ENCODE assay signal across 14 mouse cellular contexts in the genomic region with DNA sequence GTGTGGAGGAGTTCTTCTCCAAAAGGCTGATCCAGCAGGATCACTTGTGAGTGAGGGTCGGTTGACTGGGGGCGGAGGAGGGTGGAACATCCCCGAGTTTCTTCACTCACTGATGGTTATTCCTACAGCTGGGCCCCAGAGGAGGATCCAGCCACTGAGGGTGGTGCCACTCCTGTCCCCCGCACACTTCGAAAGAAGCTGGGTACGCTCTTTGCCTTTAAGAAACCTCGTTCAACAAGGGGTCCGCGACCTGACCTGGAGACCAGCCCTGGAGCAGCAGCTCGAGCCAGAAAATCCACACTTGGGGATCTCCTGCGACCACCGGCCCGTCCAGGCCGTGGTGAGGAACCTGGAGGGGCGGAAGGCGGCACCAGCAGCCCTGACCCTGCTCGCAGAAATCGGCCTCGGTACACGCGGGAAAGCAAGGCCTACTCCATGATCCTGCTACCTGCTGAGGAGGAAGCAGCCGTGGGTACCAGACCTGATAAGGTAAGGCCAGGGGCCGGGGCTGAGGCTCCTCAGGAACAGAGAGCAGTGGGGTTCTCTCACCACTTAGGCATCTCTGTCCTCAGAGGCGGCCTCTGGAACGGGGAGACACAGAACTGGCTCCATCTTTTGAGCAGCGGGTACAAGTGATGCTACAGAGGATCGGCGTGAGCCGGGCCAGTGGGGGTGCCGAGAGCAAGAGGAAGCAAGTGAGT. TPM values are rescaled to one million over a fixed set of nuclear protein-coding genes. Genes with fewer than 3 reads are reported as not detected.
DNase-seq lines count a peak whose midpoint lies in the region; ATAC-seq and TF ChIP-seq lines count a peak whose summit lies in the region.
"Had no signal": no experiment of that assay in that cellular context is flagged by ENCODE, and none has a peak within 500 bp of the region (broad histone marks: within the 10 kb centered on the region; RNA-seq: fewer than 3 reads in every experiment).

No protein-coding gene starts in this region.

- peaks cover 14% of the 10 kb centered on the region for H3K4me1 ChIP-seq in liver, postnatal 0 days (ENCODE audit: insufficient read depth)
- peaks cover 13% of the 10 kb centered on the region for H3K4me1 ChIP-seq in forebrain, embryonic 14.5 days (ENCODE audit: control insufficient read depth, insufficient read depth, low read length)
- H3K4me1 ChIP-seq in hindbrain, postnatal 0 days (ENCODE audit: insufficient read depth, low read length): peaks cover 5% of the 10 kb centered on the region
- peaks cover 21% of the 10 kb centered on the region for H3K4me1 ChIP-seq in neural tube, embryonic 14.5 days (ENCODE audit: control insufficient read depth, insufficient read depth, low read length)
- H3K4me1 ChIP-seq in kidney, embryonic 15.5 days: peaks cover 25% of the 10 kb centered on the region

- no peak overlapping the region for H3K27ac ChIP-seq in liver, postnatal 0 days (ENCODE audit: low read depth)
- H3K27ac ChIP-seq in forebrain, embryonic 14.5 days (ENCODE audit: low read depth, low read length): no peak overlapping the region
- H3K27ac ChIP-seq in hindbrain, postnatal 0 days: peak overlapping the region; percentile 93
- H3K27ac ChIP-seq in neural tube, embryonic 14.5 days (ENCODE audit: low read depth, low read length): peak overlapping the region; percentile 80
- no peak overlapping the region for H3K27ac ChIP-seq in kidney, embryonic 15.5 days
- H3K27ac ChIP-seq: gastrocnemius, adult 2 months; heart, embryonic 13.5 days had no signal

- TF ChIP-seq CTCF in liver, postnatal 0 days (IDR thresholded peaks at IDR 0.05; ENCODE audit: low read depth): no peak
- no peak for TF ChIP-seq CTCF in hindbrain, postnatal 0 days (IDR thresholded peaks at IDR 0.05; ENCODE audit: low read depth)

- no peak overlapping the region for H3K9ac ChIP-seq in liver, postnatal 0 days (replicated peaks)
- peak overlapping the region; percentile 77 for H3K9ac ChIP-seq in forebrain, embryonic 14.5 days (ENCODE audit: low read length)
- peak overlapping the region; percentile 66 for H3K9ac ChIP-seq in hindbrain, postnatal 0 days (replicated peaks; ENCODE audit: low read length)
- H3K9ac ChIP-seq in neural tube, embryonic 14.5 days (replicated peaks; ENCODE audit: low read depth, low read length): peak overlapping the region; percentile 62; the same call in 1 of the 2 replicates
- H3K9ac ChIP-seq in kidney, embryonic 15.5 days: no peak overlapping the region
- H3K9ac ChIP-seq: heart, embryonic 13.5 days had no signal

- ATAC-seq in liver, postnatal 0 days: no peak
- no peak for ATAC-seq in forebrain, embryonic 14.5 days
- no peak for ATAC-seq in hindbrain, postnatal 0 days
- ATAC-seq in neural tube, embryonic 14.5 days (ENCODE audit: low read depth): no peak
- no peak for ATAC-seq in kidney, embryonic 15.5 days (replicated peaks; ENCODE audit: low FRiP score)

- H3K27me3 ChIP-seq in liver, postnatal 0 days (ENCODE audit: insufficient read depth, low read length): 0 out of 2 replicates have a peak, but pooled peaks cover 4% of the 10 kb centered on the region
- no peaks in the 10 kb centered on the region for H3K27me3 ChIP-seq in forebrain, embryonic 14.5 days (replicated peaks; ENCODE audit: control insufficient read depth, insufficient read depth, low read length)
- no peaks in the 10 kb centered on the region for H3K27me3 ChIP-seq in hindbrain, postnatal 0 days (ENCODE audit: insufficient read depth, low read length)
- no peaks in the 10 kb centered on the region for H3K27me3 ChIP-seq in neural tube, embryonic 14.5 days (ENCODE audit: control insufficient read depth, insufficient read depth, low read length)
- peaks cover 6% of the 10 kb centered on the region for H3K27me3 ChIP-seq in kidney, embryonic 15.5 days

- TF ChIP-seq EP300 in liver, postnatal 0 days (IDR thresholded peaks at IDR 0.05; ENCODE audit: low read depth): no peak

- WGBS in liver, postnatal 0 days (ENCODE audit: insufficient replicate concordance): 79% methylated on average over 30 of the region's 30 CpGs
- 85% methylated on average over 30 of the region's 30 CpGs for WGBS in forebrain, embryonic 14.5 days
- WGBS in hindbrain, postnatal 0 days: 82% methylated on average over 30 of the region's 30 CpGs
- 83% methylated on average over 30 of the region's 30 CpGs for WGBS in neural tube, embryonic 14.5 days
- WGBS in kidney, embryonic 15.5 days: 79% methylated on average over 30 of the region's 30 CpGs

- no peak overlapping the region for H3K4me3 ChIP-seq in liver, postnatal 0 days (ENCODE audit: low read depth, low read length)
- H3K4me3 ChIP-seq in forebrain, embryonic 14.5 days (ENCODE audit: low read depth, low read length): peak overlapping the region; percentile 58
- peak overlapping the region; percentile 62 for H3K4me3 ChIP-seq in hindbrain, postnatal 0 days (ENCODE audit: low read length)
- peak overlapping the region; percentile 49 for H3K4me3 ChIP-seq in neural tube, embryonic 14.5 days (ENCODE audit: low read depth, low read length)
- no peak overlapping the region for H3K4me3 ChIP-seq in kidney, embryonic 15.5 days (replicated peaks)
- H3K4me3 ChIP-seq: gastrocnemius, adult 2 months had no signal

- no peaks in the 10 kb centered on the region for H3K9me3 ChIP-seq in liver, postnatal 0 days (ENCODE audit: low read length)
- no peaks in the 10 kb centered on the region for H3K9me3 ChIP-seq in forebrain, embryonic 14.5 days (replicated peaks; ENCODE audit: control insufficient read depth, low read length)
- no peaks in the 10 kb centered on the region for H3K9me3 ChIP-seq in hindbrain, postnatal 0 days (ENCODE audit: low read length)
- no peaks in the 10 kb centered on the region for H3K9me3 ChIP-seq in neural tube, embryonic 14.5 days (ENCODE audit: control insufficient read depth, low read length)
- H3K9me3 ChIP-seq in kidney, embryonic 15.5 days (replicated peaks): no peaks in the 10 kb centered on the region
- H3K9me3 ChIP-seq: heart, embryonic 13.5 days had no signal

- H3K36me3 ChIP-seq in liver, postnatal 0 days (replicated peaks; ENCODE audit: insufficient read depth, low read length): peaks cover 23% of the 10 kb centered on the region
- H3K36me3 ChIP-seq in forebrain, embryonic 14.5 days (ENCODE audit: control insufficient read depth, insufficient read depth, low read length): peaks cover 37% of the 10 kb centered on the region
- peaks cover 21% of the 10 kb centered on the region; the same call in 1 of the 2 replicates for H3K36me3 ChIP-seq in hindbrain, postnatal 0 days (ENCODE audit: insufficient read depth, low read length)
- peaks cover 24% of the 10 kb centered on the region for H3K36me3 ChIP-seq in neural tube, embryonic 14.5 days (ENCODE audit: control insufficient read depth, insufficient read depth, low read length)
- peaks cover 35% of the 10 kb centered on the region for H3K36me3 ChIP-seq in kidney, embryonic 15.5 days

- peak; percentile 11 for DNase-seq in liver, postnatal 0 days
- DNase-seq in liver: no peak
- DNase-seq in forebrain, embryonic 14.5 days (ENCODE audit: low spot score): no peak
- DNase-seq in hindbrain, postnatal 0 days (ENCODE audit: low spot score): no peak
- no peak for DNase-seq in gastrocnemius, postnatal 10 days
- DNase-seq in ovary, postnatal 14 days (ENCODE audit: low spot score): no peak
- DNase-seq: adrenal gland, postnatal 14 days; gastrocnemius, adult 2 months; lung, adult 18-20 months had no signal

- no peak overlapping the region for H3K4me2 ChIP-seq in liver, postnatal 0 days (ENCODE audit: low read depth, low read length)
- H3K4me2 ChIP-seq in forebrain, embryonic 14.5 days (ENCODE audit: low read length): peak overlapping the region; percentile 85
- H3K4me2 ChIP-seq in hindbrain, postnatal 0 days (ENCODE audit: low read depth, low read length): peak overlapping the region; percentile 77
- peak overlapping the region; percentile 64 for H3K4me2 ChIP-seq in neural tube, embryonic 14.5 days (ENCODE audit: low read depth, low read length)
- H3K4me2 ChIP-seq in kidney, embryonic 15.5 days: no peak overlapping the region

RNA-seq across cellular contexts. Expression of gene Acd, which starts 5.7 kb away (rescaled TPM):
- polyA plus RNA-seq in liver, postnatal 0 days (2015; fragmentation: Nextera tagmentation; extraction: Ambion mirVana): 20.6 and 22.4 TPM in 2 replicates
- 79.7 and 89.5 TPM in 2 replicates for polyA plus RNA-seq in forebrain, embryonic 14.5 days (2014; fragmentation: Nextera tagmentation; extraction: Ambion mirVana)
- 25.8 and 39.3 TPM in 2 replicates for total RNA-seq in hindbrain, postnatal 0 days (2014; rRNA removed)
- 82.1 and 88.2 TPM in 2 replicates for polyA plus RNA-seq in hindbrain, postnatal 0 days (2015; fragmentation: Nextera tagmentation; extraction: Ambion mirVana)
- 79.5 and 83.9 TPM in 2 replicates for polyA plus RNA-seq in neural tube, embryonic 14.5 days (2014; fragmentation: Nextera tagmentation; extraction: Ambion mirVana)
- 10 to 100 TPM; 12.9 to 15.2 TPM for total RNA-seq in gastrocnemius, postnatal 10 days (2021)
- polyA plus RNA-seq in kidney, embryonic 15.5 days (2015; fragmentation: Nextera tagmentation; extraction: Ambion mirVana): 55.3 and 67.2 TPM in 2 replicates

RNA-seq across cellular contexts. Expression of gene Pard6a, which starts 5.7 kb away (rescaled TPM):
- polyA plus RNA-seq in liver, postnatal 0 days (2015; fragmentation: Nextera tagmentation; extraction: Ambion mirVana): 5.0 and 6.6 TPM in 2 replicates
- 48.1 and 54.6 TPM in 2 replicates for polyA plus RNA-seq in forebrain, embryonic 14.5 days (2014; fragmentation: Nextera tagmentation; extraction: Ambion mirVana)
- total RNA-seq in hindbrain, postnatal 0 days (2014; rRNA removed): 67.6 and 84.6 TPM in 2 replicates
- 74.4 and 75.5 TPM in 2 replicates for polyA plus RNA-seq in hindbrain, postnatal 0 days (2015; fragmentation: Nextera tagmentation; extraction: Ambion mirVana)
- polyA plus RNA-seq in neural tube, embryonic 14.5 days (2014; fragmentation: Nextera tagmentation; extraction: Ambion mirVana): 48.1 and 60.6 TPM in 2 replicates
- total RNA-seq in gastrocnemius, postnatal 10 days (2021): 1 to 10 TPM; 6.0 to 7.8 TPM
- polyA plus RNA-seq in kidney, embryonic 15.5 days (2015; fragmentation: Nextera tagmentation; extraction: Ambion mirVana): 16.9 and 18.0 TPM in 2 replicates

RNA-seq across cellular contexts. Expression of gene Carmil2, which starts 9.2 kb away (rescaled TPM):
- 0.73 and 0.88 TPM in 2 replicates for polyA plus RNA-seq in liver, postnatal 0 days (2015; fragmentation: Nextera tagmentation; extraction: Ambion mirVana)
- polyA plus RNA-seq in forebrain, embryonic 14.5 days (2014; fragmentation: Nextera tagmentation; extraction: Ambion mirVana): 6.0 and 8.4 TPM in 2 replicates
- total RNA-seq in hindbrain, postnatal 0 days (2014; rRNA removed): 1.8 and 6.0 TPM in 2 replicates
- polyA plus RNA-seq in hindbrain, postnatal 0 days (2015; fragmentation: Nextera tagmentation; extraction: Ambion mirVana): 29.1 and 30.5 TPM in 2 replicates
- 21.7 and 22.3 TPM in 2 replicates for polyA plus RNA-seq in neural tube, embryonic 14.5 days (2014; fragmentation: Nextera tagmentation; extraction: Ambion mirVana)
- under 1 TPM; 0.28 to 0.38 TPM for total RNA-seq in gastrocnemius, postnatal 10 days (2021)
- polyA plus RNA-seq in kidney, embryonic 15.5 days (2015; fragmentation: Nextera tagmentation; extraction: Ambion mirVana): 0.63 and 0.78 TPM in 2 replicates

RNA-seq across cellular contexts. Expression of gene 4933405L10Rik, which starts 12.2 kb away (rescaled TPM):
- polyA plus RNA-seq in liver, postnatal 0 days (2015; fragmentation: Nextera tagmentation; extraction: Ambion mirVana): not detected in 2 replicates
- 0.20 and 0.34 TPM in 2 replicates for polyA plus RNA-seq in forebrain, embryonic 14.5 days (2014; fragmentation: Nextera tagmentation; extraction: Ambion mirVana)
- total RNA-seq in hindbrain, postnatal 0 days (2014; rRNA removed): not detected in 2 replicates
- 0.38 and 0.42 TPM in 2 replicates for polyA plus RNA-seq in hindbrain, postnatal 0 days (2015; fragmentation: Nextera tagmentation; extraction: Ambion mirVana)
- polyA plus RNA-seq in neural tube, embryonic 14.5 days (2014; fragmentation: Nextera tagmentation; extraction: Ambion mirVana): 0.30 and 0.42 TPM in 2 replicates
- not detected for total RNA-seq in gastrocnemius, postnatal 10 days (2021)
- 0.26 TPM in 1 of 2 replicates, not detected in the other for polyA plus RNA-seq in kidney, embryonic 15.5 days (2015; fragmentation: Nextera tagmentation; extraction: Ambion mirVana)
- total RNA-seq: adrenal gland, postnatal 14 days; gastrocnemius, adult 2 months had no signal
- polyA plus RNA-seq: heart, embryonic 13.5 days; intestine, postnatal 0 days; stomach, embryonic 16.5 days had no signal

RNA-seq across cellular contexts. Expression of gene Enkd1, which starts 12.8 kb away (rescaled TPM):
- polyA plus RNA-seq in liver, postnatal 0 days (2015; fragmentation: Nextera tagmentation; extraction: Ambion mirVana): 2.9 and 3.3 TPM in 2 replicates
- polyA plus RNA-seq in forebrain, embryonic 14.5 days (2014; fragmentation: Nextera tagmentation; extraction: Ambion mirVana): 18.9 and 19.0 TPM in 2 replicates
- 11.7 and 12.1 TPM in 2 replicates for total RNA-seq in hindbrain, postnatal 0 days (2014; rRNA removed)
- 17.3 and 18.5 TPM in 2 replicates for polyA plus RNA-seq in hindbrain, postnatal 0 days (2015; fragmentation: Nextera tagmentation; extraction: Ambion mirVana)
- polyA plus RNA-seq in neural tube, embryonic 14.5 days (2014; fragmentation: Nextera tagmentation; extraction: Ambion mirVana): 9.5 and 11.6 TPM in 2 replicates
- 1 to 10 TPM; 2.0 to 3.7 TPM for total RNA-seq in gastrocnemius, postnatal 10 days (2021)
- polyA plus RNA-seq in kidney, embryonic 15.5 days (2015; fragmentation: Nextera tagmentation; extraction: Ambion mirVana): 28.8 and 31.0 TPM in 2 replicates

Comparison
In these comparisons a context has a peak if more than half of its experiments do, and no peak if none do; other contexts are left out.
1. H3K27ac ChIP-seq: peak in hindbrain, postnatal 0 days (single experiment) and neural tube, embryonic 14.5 days (single experiment); none in liver, postnatal 0 days (single experiment), forebrain, embryonic 14.5 days (single experiment) and kidney, embryonic 15.5 days (single experiment).
2. H3K4me2 ChIP-seq: peak in forebrain, embryonic 14.5 days (single experiment), hindbrain, postnatal 0 days (single experiment) and neural tube, embryonic 14.5 days (single experiment); none in liver, postnatal 0 days (single experiment) and kidney, embryonic 15.5 days (single experiment).
3. H3K4me3 ChIP-seq: peak in forebrain, embryonic 14.5 days (single experiment), hindbrain, postnatal 0 days (single experiment) and neural tube, embryonic 14.5 days (single experiment); none in liver, postnatal 0 days (single experiment) and kidney, embryonic 15.5 days (single experiment).
4. H3K9ac ChIP-seq: peak in forebrain, embryonic 14.5 days (single experiment), hindbrain, postnatal 0 days (single experiment) and neural tube, embryonic 14.5 days (single experiment); none in liver, postnatal 0 days (single experiment) and kidney, embryonic 15.5 days (single experiment).